Mouse (Mus musculus): ENCODE results near the gene Palm.

The Palm gene

DNA sequence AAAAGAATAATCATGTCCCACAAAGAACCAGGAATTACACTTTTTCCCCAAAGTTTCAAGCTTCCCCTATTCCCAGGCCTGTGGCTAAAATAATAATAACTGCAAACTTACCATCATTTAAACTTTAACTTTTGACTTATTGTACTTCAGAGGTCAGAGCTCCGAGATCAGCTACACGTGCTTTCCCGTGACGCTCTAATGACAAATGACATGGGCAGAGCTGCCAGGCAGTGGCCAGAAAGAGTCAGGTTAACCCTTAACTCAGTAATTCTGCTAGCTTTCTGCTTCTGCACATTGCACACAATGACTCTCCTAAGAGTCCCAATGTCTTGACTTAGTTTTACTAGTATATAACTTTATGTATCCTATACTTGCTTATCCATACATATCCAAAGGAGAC, 24.0 kb upstream of the Palm start:
- no peak for DNase-seq (ENCODE audit: low read depth in 2 of 2, low spot score in 2 of 2)

DNA sequence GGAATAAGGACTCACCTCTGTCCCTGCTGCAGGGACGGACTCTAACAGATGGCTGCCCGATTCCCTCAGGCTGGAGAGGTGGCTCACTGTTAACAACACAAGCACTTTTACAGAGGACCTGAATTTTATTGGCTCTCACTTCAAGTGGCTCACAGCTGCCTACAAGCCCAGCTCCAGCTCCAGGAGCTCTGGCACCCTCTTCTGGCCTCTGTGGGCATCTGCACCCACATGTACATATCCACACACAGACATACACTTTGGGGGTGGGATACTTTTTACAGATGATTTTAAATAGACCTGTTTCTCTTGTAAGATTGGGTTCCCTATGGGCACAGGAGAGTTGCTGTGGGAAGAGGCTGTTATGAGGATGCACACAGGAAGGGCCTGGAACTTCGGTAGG, 21.1 kb upstream of the Palm start:
- DNase-seq (ENCODE audit: low read depth in 2 of 2, low spot score in 2 of 2), result no peak

DNA sequence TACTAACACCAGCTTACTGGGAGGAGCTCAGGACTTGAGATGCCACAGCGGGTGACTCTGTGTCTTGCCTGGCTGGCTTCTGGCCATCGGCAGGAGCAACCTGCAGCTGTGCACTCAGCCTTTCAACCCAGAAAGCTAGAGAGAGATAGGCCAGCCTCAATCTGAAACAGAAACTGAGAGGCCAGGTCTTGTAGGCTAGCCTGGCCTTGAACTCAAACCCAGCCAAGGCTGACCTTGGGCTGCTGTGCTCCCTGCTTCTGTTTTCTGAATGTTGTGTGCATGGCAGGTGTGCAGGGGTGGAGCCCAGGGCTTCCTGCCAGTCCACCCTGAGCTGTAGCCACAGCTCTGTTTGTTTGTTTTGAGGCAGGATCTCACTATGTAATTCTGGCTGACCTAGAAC, 20.2 kb upstream of the Palm start:
- DNase-seq (ENCODE audit: low read depth in 2 of 2, low spot score in 2 of 2), result no peak

DNA sequence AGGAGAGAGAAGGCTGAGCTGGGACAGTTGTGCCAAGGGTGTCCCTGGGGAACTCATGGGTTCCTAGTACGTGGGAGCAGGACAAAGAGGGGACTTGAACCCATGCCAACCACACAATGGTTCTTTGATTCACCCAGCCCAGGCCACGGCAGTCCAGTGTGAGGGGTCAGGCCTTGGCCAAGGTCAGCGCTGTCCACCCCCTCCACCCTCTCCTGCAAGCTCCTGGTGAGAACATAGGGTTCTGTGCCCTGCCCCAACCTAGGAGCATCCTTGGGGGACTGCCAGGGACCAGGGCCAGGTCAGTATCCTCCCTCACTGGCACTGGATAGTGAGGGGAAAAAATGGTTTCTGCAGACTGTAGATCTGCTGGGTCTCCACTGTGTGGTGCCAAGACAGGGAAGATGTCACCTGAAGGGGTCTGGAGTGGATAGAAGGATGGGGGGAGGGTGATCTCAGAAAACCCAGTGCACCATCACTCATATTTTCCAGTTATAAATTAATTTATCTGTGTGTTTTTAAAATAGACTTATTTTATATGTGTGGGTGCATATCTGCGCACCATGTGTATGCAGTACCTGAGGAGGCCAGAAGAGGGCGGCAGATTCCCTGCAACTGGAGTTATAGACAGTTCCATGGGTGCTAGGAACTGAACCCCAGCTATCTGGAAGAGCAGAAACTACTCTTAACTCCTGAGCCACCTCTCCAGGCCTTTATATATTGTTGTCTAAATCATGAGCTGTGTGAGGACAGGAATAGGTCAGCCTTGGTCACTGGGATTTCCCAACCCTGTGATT, 18.7 kb upstream of the Palm start:
- no peak for DNase-seq (ENCODE audit: low read depth in 2 of 2, low spot score in 2 of 2)

DNA sequence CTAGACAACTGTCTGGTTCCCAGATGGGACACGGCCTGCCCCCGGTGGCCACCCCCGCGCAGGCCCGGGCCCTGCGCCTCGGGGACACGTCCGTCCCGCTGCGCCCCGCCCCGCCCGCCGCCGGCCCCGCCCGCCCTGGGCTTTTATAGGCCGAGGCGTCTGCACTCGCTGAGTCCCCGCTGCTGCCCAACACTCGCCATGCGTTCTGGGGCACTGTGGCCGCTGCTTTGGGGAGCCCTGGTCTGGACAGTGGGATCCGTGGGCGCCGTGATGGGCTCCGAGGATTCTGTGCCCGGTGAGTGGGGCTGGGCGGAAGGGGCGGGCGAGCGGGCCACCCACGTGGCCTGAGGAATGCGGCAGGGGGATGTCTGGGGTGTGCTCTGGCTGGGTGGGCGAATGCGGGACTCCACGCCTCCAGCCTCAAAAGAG, 16.3 kb upstream of the Palm start, which contains the start of gene Fstl3:
Gene Fstl3 (plus strand): TSS at position 170 of the 429 bp plus-strand sequence.
- DNase-seq (ENCODE audit: low read depth in 2 of 2, low spot score in 2 of 2), result no peak

DNA sequence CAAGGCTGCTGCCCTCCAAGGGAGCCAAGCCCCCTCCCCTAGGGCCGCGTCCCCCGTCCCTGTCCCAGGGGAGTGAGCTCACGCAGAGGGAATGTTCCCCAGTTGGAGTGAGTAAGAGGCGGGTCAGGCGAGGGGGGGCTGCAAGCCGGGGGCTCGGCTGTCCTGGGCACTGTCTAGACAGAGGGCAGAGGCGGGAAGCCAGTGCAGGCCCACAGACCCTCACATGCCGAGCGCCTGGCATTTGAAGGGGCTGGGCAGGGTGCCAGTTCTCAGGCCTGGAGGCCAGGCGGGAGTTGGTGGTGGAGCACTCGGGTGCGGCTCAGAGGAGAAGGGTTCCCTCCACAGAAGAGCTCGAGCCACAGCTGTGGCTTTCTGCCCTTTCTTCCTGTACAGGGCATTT, 15.4 kb upstream of the Palm start:
- DNase-seq (ENCODE audit: low read depth in 2 of 2, low spot score in 2 of 2), result no peak

DNA sequence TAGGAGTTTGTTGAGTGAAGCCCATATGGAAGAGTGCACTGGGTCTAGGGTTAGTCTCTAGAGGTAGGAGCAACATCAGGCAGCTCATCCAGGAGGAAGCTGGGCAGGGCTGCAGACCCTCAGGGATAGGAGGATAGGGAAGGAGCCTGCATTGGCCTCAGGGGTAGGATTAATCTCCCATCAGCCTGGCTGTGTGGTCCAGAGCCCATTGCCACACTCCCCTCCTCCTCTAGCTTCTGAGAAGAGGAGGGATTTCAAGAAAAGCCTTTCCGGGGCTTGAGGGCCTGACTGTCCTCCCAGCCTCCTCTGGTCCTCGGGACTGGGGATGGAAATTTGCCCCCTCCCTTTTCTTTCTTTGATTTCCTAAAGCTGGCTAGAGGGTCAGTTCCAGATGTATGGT, 14.2 kb upstream of the Palm start:
- no peak for DNase-seq (ENCODE audit: low read depth in 2 of 2, low spot score in 2 of 2)

DNA sequence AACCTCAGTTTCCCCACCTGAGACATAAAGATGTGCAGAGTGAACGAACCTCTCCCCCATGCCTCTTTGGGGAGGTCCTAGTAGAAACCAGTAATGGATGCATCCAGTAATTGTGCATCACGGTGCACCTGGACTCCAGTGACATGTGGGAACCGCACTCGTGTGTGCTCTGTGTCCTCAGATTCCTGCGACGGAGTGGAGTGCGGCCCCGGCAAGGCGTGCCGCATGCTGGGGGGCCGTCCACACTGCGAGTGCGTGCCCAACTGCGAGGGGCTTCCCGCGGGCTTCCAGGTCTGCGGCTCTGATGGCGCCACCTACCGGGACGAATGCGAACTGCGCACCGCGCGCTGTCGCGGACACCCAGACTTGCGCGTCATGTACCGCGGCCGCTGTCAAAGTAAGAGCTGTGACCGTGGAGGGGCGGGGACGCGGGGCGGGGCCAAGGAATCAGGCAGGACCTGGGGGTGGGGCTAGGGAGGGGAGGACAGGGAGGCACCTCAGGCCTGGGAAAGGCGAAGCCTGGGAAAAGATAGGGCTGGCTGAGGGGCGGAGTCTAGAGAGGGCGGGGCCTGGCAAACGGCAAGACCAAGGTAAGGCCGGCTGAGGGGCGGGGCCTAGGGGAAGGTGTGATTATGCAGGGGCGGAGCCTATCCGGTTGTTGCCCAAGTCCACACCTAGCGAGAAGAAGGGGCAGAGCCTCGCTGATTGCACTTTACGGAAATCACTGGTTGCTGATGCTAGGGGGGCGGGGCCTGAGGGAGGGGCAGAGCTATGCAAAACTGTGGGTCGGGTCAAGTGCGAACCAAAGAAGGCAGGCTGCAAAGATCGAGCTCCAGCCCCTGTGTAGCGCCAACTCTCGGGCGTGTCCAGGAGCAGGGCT, 13.3 kb upstream of the Palm start:
- DNase-seq (ENCODE audit: low read depth in 2 of 2, low spot score in 2 of 2), result peak; percentile 89 to 92

DNA sequence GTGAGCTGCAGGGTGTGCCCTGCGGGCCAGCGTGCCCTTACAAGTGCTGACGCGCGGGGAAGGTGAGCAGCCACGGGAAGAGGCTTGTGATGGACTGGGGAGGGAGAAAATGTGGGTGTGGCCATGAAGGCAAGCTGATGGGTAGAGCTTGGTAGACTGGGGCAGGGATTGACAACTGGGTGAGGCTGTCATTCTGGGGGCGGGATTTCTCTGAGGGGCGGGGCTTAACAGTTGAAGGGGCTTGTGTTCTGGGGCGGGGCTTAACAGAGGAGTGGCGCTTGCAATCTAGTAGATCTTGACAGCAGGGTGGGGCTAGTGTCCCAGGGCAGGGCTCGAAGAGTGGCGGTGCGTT, 12.7 kb upstream of the Palm start:
- peak in 1 of 2 experiments; percentile 69 for DNase-seq (ENCODE audit: low read depth in 2 of 2, low spot score in 2 of 2)

DNA sequence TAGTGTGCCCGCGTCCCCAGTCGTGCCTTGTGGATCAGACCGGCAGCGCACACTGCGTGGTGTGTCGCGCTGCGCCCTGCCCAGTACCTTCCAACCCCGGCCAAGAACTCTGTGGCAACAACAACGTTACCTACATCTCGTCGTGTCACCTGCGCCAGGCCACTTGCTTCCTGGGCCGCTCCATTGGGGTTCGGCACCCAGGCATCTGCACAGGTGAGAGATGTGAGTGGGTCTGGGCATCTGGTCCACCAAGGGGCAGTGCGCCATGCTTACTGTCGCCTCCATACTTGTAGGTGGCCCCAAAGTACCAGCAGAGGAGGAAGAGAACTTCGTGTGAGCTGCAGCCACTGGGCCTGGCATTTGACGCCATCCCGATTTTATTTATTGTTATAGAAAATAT, 12.2 kb upstream of the Palm start:
- DNase-seq (ENCODE audit: low read depth in 2 of 2, low spot score in 2 of 2), result no peak

DNA sequence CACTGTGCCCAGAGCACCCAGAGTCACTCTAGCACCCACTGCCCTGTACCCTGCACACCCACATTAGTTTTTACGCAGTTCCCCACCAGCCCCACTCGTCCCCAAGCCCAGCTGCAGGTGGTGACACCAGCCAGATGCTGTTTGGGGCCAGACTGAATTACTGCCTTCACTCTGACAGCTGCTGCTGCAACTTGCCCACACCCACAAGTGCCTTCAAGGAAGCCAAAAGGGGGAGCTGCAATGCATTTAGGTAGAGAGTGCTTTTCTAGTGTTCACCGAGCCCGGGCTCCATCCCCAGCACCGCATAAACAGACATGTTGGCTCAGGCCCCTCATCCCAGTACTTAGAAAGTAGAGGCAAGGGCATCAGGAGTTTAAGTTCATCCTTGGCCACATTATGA, 11.4 kb upstream of the Palm start:
- DNase-seq (ENCODE audit: low read depth in 2 of 2, low spot score in 2 of 2), result no peak

DNA sequence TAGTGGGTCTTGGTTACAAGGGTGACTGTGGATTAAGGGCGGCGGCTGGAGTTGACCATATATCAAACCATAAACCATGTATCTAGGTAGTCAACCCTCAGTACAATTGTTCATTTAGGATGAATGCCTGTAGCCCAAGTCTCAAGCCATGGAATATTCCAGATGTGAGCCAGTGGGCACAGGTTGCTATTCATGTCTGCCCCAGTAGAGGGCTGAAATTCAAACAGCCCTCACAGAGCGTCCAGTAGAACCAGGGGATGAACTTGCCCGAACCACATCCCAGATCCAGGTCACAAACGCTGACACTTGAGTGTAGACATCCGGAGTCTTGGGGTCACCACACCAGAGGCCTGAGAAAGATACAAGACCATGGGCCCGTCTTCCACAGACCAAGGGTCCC, 10.3 kb upstream of the Palm start:
- no peak for DNase-seq (ENCODE audit: low read depth in 2 of 2, low spot score in 2 of 2)

DNA sequence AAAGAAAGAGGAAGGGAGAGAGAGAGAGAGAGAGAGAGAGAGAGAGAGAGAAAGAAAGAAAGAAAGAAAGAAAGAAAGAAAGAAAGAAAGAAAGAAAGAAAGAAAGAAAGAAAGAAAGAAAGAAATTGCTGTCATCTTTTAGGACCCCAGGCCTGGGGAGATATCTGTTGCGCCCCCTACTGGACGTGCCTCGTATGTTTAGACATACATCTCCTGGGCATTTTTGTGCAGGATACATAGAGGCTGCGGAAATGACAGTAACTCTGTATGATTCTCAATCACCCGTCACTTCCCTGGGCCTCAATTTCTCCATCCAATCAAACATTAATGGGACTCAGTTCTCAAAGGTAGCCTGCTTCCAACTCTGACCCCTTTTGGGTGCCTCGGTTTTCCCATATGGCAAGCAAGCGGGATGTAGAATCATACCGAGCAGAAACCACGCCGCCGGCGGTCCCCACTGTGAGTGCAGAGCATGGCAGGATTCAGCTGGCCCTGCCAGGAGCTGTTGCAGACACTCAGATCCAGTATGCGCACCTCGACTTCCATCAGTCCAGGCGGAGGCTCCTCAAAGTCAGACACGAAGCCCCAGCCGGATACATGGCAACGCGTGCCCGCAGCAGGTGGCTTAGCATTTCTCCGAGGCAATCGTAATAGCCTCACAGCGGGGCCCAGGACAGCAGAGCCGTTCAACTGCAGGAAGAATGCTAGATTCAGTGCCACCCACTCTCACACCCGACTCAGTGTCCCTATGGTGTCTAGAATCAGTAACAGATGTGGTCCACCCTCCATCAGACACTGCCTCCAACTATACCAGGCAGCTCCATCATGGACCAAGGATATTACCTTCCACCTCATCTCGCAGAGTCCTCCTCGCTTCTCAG, 9.2 kb upstream of the Palm start:
- peak; percentile 39 to 46 for DNase-seq (ENCODE audit: low read depth in 2 of 2, low spot score in 2 of 2)

DNA sequence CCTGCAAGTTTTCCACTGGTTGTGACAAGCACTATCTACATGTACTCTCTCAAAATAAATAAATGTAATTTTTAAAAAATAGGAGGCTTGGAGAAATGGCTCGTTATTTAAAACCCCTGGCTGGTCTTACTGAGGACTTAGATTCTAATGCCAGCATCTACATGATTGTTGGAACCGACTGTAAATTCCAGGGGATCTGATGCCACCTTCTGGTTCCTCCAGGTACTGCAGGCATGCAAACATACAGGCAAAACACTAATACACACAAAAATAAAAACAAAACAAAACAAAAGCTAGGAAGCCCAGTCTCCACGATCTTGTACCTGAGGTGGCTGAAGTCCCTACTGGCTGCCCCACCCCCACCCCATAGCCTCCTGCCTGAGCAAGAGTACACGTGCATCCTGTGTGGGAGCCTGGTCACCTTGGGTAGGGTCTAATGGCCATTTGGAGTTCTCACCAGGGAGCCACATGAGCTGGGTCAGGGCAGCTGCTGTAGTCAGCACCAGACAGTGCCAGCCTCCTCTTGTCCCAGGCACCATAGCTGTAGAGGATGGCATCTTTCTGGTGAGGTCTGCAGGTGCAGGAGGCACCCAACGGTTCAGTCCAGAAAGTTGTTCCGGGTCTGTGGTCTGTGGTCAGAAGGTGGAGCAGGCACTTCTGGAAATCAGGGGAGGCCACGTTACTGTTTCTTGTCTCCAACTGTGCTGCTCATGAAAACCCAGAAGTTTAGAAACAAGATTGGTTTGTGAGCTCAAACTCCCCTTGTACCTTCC, 4.8 kb upstream of the Palm start:
- peak; percentile 71 to 81 for DNase-seq (ENCODE audit: low read depth in 2 of 2, low spot score in 2 of 2)

DNA sequence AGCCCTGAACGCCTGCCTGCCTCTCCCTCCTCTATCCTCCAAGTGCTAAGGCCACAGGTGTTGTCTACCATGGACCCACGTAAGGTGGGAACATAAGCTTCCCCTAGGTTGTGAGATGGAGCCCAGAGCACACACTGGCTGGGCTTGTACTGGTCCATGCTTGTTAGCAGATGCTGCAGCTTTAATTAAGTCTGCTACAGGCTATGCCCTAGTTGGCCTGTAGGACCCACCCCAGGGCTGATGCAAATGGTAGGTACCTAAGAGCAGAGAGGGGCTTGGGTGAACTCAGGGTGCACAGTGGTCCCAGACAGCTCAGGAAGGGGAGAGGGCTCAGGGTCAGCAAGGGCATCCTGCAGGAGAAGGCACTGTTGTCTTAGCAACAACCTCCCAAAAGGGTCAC, 3.8 kb upstream of the Palm start:
- DNase-seq (ENCODE audit: low read depth in 2 of 2, low spot score in 2 of 2), result no peak

DNA sequence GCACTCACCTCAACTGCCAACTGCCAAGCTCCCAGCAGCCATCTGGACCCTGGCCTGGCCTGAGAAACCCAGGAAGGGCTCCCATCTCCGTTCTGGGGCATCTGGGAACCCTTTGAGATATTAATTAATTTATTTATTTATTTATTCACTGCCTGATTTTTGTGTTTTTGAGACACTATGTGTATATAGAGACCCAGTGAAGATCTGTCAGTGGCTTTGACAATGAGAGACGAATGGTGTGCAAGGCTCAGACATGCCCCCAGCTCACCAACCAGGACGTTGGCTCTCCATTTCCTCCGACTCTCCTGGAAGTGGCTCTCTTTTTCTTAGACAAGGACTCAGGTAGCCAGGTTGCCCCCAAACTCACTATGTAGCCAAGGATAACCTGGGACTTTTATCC, 2.5 kb upstream of the Palm start, which contains the start of gene Prss57:
Gene Prss57 (minus strand): TSS at position 101 of the 400 bp plus-strand sequence.
- DNase-seq (ENCODE audit: low read depth in 2 of 2, low spot score in 2 of 2), result no peak

DNA sequence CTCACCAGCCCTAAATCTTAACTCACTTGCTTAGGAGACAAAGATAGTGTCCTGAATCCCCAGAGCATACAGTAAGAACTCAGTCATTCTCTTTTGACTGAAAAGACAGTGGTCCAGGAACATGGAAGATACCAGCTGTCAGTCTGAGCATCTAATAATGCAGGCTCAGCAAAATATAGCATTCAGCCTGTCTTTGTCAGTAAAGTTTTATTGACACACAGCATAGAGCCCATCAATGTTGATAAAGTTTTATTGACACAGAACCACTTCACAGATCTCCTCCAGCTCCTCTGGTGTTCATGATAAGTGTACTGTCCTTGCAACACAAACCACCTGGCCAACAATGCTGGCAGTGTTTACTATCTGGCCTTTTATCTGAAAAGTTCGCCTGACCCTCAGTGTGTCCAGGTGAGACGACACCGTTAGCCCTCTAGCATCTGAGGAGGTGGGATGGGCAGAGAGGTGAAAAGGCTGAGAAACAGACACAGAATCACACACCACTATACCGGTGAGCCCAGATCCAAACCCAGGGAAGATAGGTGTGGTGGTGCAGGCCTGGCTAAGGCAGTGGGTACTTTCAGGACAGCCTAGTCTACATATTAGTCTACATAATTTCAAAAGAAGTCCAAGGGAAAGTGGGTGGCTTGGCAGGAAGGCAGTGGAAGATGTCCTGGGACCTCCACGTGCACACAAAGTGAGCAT, 882 bp upstream of the Palm start:
- DNase-seq (ENCODE audit: low read depth in 2 of 2, low spot score in 2 of 2), result no peak

DNA sequence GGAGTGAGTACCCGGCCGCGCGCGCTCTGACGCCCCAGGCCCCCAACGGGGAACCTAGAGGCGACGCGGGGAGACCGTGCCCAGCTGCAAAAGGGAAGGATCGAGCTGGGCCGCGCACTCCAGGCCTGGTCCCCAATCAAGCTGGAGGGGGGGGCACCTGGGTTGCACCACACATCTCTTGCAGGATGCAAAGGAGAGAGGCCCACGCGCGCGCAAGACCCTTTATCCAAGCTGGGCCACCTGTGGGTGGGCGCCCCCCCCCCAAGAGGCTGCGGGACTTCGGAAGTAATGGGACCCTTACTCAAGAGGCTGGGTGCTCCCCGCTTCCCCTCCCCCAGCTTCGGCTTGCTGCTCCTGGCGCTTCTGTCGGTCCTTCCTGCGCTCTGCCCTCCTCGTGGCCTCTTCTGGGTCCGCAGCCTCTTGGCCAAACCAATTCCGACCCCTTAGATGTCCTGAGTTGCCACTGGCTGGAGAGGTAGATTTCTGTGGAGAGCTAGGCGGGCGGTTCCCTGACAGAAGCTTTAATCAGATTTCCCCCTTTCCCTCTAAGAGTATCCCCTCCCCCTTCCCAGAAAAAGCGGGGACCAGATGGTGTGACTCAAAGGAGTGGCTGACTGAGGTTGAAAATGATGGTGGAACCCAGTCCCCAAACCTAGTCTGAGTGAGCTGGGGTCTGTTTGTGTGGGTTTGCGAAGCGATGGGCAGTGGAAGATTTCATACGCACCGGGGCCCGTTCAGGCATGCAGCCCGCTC, 542 bp downstream of the Palm start:
- DNase-seq (ENCODE audit: low read depth in 2 of 2, low spot score in 2 of 2), result no peak

DNA sequence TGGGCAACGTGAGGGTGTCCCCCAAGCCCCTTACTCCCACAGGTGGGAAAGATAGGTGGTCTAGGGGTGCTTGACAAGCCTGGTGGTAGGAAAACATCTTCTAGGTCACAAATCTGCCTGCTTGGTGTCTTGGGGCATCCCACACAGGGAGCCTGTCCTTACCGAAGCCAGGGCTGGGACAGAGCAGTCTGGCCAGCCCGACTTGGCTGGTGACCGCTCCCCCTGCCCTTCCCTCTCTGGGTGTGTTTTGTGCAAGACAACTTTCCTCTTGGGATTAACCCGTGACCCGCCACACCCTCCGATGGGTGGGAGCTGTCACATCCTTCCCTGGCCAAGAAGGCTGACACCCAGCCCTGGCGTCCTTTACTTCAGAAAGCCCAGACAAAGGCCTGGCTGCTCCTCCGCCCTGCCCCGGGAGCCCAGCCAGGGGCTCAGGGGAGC, 1.1 kb downstream of the Palm start:
- DNase-seq (ENCODE audit: low read depth in 2 of 2, low spot score in 2 of 2), result no peak
